16 mouse cellular contexts compared by ENCODE assay signal in the genomic region with DNA sequence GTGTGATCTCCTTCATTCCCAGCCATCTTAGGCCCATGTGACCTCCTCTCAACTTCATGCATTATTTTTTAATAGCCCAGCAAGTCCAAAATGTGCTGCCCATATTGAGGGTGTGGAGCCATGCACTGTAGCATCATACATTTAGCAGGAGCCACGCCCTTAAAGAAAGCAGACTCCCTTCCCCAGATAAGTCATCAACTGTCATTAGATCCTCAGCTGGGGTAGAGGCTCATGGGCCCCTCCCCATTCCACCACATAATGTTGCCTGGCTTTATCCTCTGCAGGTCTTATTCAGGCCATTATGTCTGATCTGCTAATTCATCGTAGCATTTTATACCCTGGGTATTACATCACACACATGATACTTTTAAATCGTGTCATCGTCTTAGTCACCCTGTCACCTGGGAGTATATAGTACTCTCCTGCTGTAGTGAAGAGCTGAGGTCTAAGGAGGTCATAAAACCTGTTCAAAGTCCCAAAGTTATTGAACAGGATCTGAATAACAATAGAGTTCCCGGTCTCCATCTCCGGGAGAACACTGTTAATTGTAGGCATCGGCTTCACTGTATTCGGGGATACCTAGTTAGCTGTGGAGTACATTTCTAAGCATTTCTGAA.
"Had no signal": no experiment of that assay in that cellular context is flagged by ENCODE, and none has a peak within 500 bp of the region (broad histone marks: within the 10 kb centered on the region; RNA-seq: fewer than 3 reads in every experiment).

No protein-coding gene starts in this region.

- H3K4me3 ChIP-seq: limb, embryonic 12.5 days; megakaryocyte, embryonic 14.5 days; myocyte; neural tube, embryonic 12.5 days had no signal

- H3K9ac ChIP-seq: limb, embryonic 12.5 days; lung, embryonic 14.5 days; neural tube, embryonic 12.5 days had no signal

- H3K27ac ChIP-seq: hindbrain, postnatal 0 days; limb, embryonic 12.5 days; neural tube, embryonic 12.5 days; stomach, postnatal 0 days had no signal

- DNase-seq: kidney, adult 8-10 months; kidney, postnatal 25 days; layer of hippocampus, adult 9-11 months; layer of hippocampus, postnatal 36 days; lung, embryonic 14.5 days; lung, postnatal 10 days; lung, postnatal 4 days; midbrain, embryonic 14.5 days; right cerebral cortex, postnatal 14 days; thymus, postnatal 14 days had no signal

- H3K4me2 ChIP-seq: limb, embryonic 12.5 days; lung, embryonic 14.5 days; neural tube, embryonic 12.5 days had no signal

- H3K36me3 ChIP-seq: limb, embryonic 12.5 days; neural tube, embryonic 12.5 days had no signal

- H3K27me3 ChIP-seq: neural tube, embryonic 12.5 days had no signal

- H3K4me1 ChIP-seq: limb, embryonic 12.5 days; megakaryocyte, embryonic 14.5 days; neural tube, embryonic 12.5 days had no signal

- ATAC-seq: hindbrain, postnatal 0 days had no signal
